In genomic region chr15:12667760-12668520, GRCm38 (mm10) we compare ENCODE assay signal across 8 mouse cellular contexts.
A peak's percentile ranks its signal among the peaks of the same experiment; 100 is the strongest.
DNase-seq lines count a peak whose midpoint lies in the region; ATAC-seq and TF ChIP-seq lines count a peak whose summit lies in the region.

No protein-coding gene starts in this region.

- WGBS in heart, embryonic 12.5 days: 30% methylated on average over 21 of the region's 21 CpGs

- peaks cover 8% of the 10 kb centered on the region for H3K4me1 ChIP-seq in heart, embryonic 12.5 days (replicated peaks)
- H3K4me1 ChIP-seq in E14TG2a.4 (replicated peaks; ENCODE audit: low read depth, low read length): peaks cover 31% of the 10 kb centered on the region

- no peaks in the 10 kb centered on the region for H3K27me3 ChIP-seq in heart, embryonic 12.5 days (replicated peaks)
- no peaks in the 10 kb centered on the region for H3K27me3 ChIP-seq in E14TG2a.4 (ENCODE audit: insufficient read depth, low read length)

- no peak overlapping the region for H3K9ac ChIP-seq in heart, embryonic 12.5 days

- no peak for DNase-seq in heart, postnatal 25 days (ENCODE audit: low spot score)
- DNase-seq in forelimb bud, embryonic 11.5 days (ENCODE audit: low read depth, low spot score): peak; percentile 57
- peak; percentile 12 for DNase-seq in lung, postnatal 25 days (ENCODE audit: low spot score)
- no peak for DNase-seq in right cerebral cortex, adult 2 months (ENCODE audit: low spot score in 2 of 2)
- DNase-seq in layer of hippocampus, adult 11-12 months (ENCODE audit: low spot score): no peak
- no peak for DNase-seq in kidney, adult 11 months

- no peak overlapping the region for H3K27ac ChIP-seq in heart, embryonic 12.5 days (ENCODE audit: poor library complexity, severe bottlenecking)

- ATAC-seq in heart, embryonic 12.5 days (ENCODE audit: insufficient number of reproducible peaks, low FRiP score): no peak

- H3K4me2 ChIP-seq in heart, embryonic 12.5 days: peak overlapping the region; percentile 44

- H3K4me3 ChIP-seq in heart, embryonic 12.5 days: 0 out of 2 replicates have a peak overlapping the region, but pooled peaks have one; percentile 14
- H3K4me3 ChIP-seq in E14TG2a.4 (replicated peaks; ENCODE audit: low read length): peak overlapping the region; percentile 71

- TF ChIP-seq CTCF in E14TG2a.4 (conservative IDR thresholded peaks at IDR 0.05; ENCODE audit: low read length): no peak

- H3K36me3 ChIP-seq in heart, embryonic 12.5 days: peaks cover 10% of the 10 kb centered on the region; the same call in 1 of the 2 replicates
- no peaks in the 10 kb centered on the region for H3K36me3 ChIP-seq in E14TG2a.4 (ENCODE audit: insufficient read depth, low read length)

- peaks cover 11% of the 10 kb centered on the region for H3K9me3 ChIP-seq in heart, embryonic 12.5 days (replicated peaks)
- no peaks in the 10 kb centered on the region; the same call in 1 of the 2 replicates for H3K9me3 ChIP-seq in E14TG2a.4 (ENCODE audit: low read length)

- intact Hi-C loops in heart, postnatal 25 days (cut with DNase I): no loop called here

Comparison
In these comparisons a context has a peak if more than half of its experiments do, and no peak if none do; other contexts are left out.
1. DNase-seq: peak in forelimb bud, embryonic 11.5 days (single experiment) and lung, postnatal 25 days (single experiment); none in heart, postnatal 25 days (single experiment), right cerebral cortex, adult 2 months (0 of 2), layer of hippocampus, adult 11-12 months (single experiment) and kidney, adult 11 months (single experiment).